Mouse (Mus musculus): ENCODE results near the gene Smurf2. TPM values are rescaled to one million over a fixed set of nuclear protein-coding genes. Genes with fewer than 3 reads are reported as not detected.
A peak's percentile ranks its signal among the peaks of the same experiment; 100 is the strongest.

Smurf2 gene
- 10 to 100 TPM; 36.1 to 37.0 TPM for total RNA-seq (2021)
- long read RNA-seq, experiment 1, partial matches to known transcripts: 3 of 10 reads
- long read RNA-seq, experiment 1, other reads (novel, unspliced or antisense): 6 of 10 reads
- long read RNA-seq, experiment 2, partial matches to known transcripts: 0 of 6 reads
- long read RNA-seq, experiment 2, other reads (novel, unspliced or antisense): 5 of 6 reads

- DNase-seq: peak; percentile 87 to 92
These were observed at the start of gene Smurf2 for GRCm38 (mm10) chr11:106920551-106921379. Gene Smurf2 (minus strand): TSS chr11:106920715.

- DNase-seq: no peak
These were observed 49.3 kb upstream of the Smurf2 start for GRCm38 (mm10) chr11:106969798-106970197.

GRCm38 (mm10) chr11:106967630-106968029 lies 47.1 kb upstream of the Smurf2 start:
- peak; percentile 68 to 87 for DNase-seq

GRCm38 (mm10) chr11:106965881-106966280 lies 45.4 kb upstream of the Smurf2 start:
- DNase-seq: no peak

- no peak for DNase-seq
These were observed 41.8 kb upstream of the Smurf2 start for GRCm38 (mm10) chr11:106962310-106962709.

GRCm38 (mm10) chr11:106961471-106962081 lies 41.1 kb upstream of the Smurf2 start:
- peak; percentile 44 to 65 for DNase-seq

- no peak for DNase-seq
These were observed 38.6 kb upstream of the Smurf2 start for GRCm38 (mm10) chr11:106959121-106959520.

GRCm38 (mm10) chr11:106958407-106959071 lies 38.0 kb upstream of the Smurf2 start:
- DNase-seq: peak; percentile 50 to 65

GRCm38 (mm10) chr11:106957271-106957980 lies 36.9 kb upstream of the Smurf2 start:
- peak; percentile 86 to 94 for DNase-seq

- no peak for DNase-seq
These were observed 34.1 kb upstream of the Smurf2 start for GRCm38 (mm10) chr11:106954566-106954965.

- DNase-seq: peak; percentile 40 to 45
These were observed 33.6 kb upstream of the Smurf2 start for GRCm38 (mm10) chr11:106954116-106954515.

- DNase-seq: no peak
These were observed 16.8 kb upstream of the Smurf2 start for GRCm38 (mm10) chr11:106937306-106937705.

GRCm38 (mm10) chr11:106930366-106930765 lies 9.9 kb upstream of the Smurf2 start:
- DNase-seq: peak; percentile 31 to 37

GRCm38 (mm10) chr11:106928935-106929334 lies 8.4 kb upstream of the Smurf2 start:
- DNase-seq: no peak

- DNase-seq: no peak
These were observed 7.4 kb upstream of the Smurf2 start for GRCm38 (mm10) chr11:106927950-106928349.

GRCm38 (mm10) chr11:106927226-106927625 lies 6.7 kb upstream of the Smurf2 start:
- DNase-seq: no peak

GRCm38 (mm10) chr11:106926732-106927131 lies 6.2 kb upstream of the Smurf2 start:
- DNase-seq: no peak

- peak; percentile 47 to 72 for DNase-seq
These were observed 634 bp downstream of the Smurf2 start for GRCm38 (mm10) chr11:106919612-106920550.

GRCm38 (mm10) chr11:106918901-106919300 lies 1.6 kb downstream of the Smurf2 start:
- peak in 1 of 2 experiments; percentile 23 for DNase-seq

- peak in 1 of 2 experiments; percentile 57 for DNase-seq
These were observed 9.3 kb downstream of the Smurf2 start for GRCm38 (mm10) chr11:106911257-106911656.

- DNase-seq: no peak
These were observed 12.5 kb downstream of the Smurf2 start for GRCm38 (mm10) chr11:106908016-106908415.

Measured in heart, adult 18-20 months (tissue).